Mouse (Mus musculus) intestine, embryonic 14.5 days (tissue): ENCODE results near the gene Arpc4. TPM values are rescaled to one million over a fixed set of nuclear protein-coding genes. Genes with fewer than 3 reads are reported as not detected.

Source experiments
- ATAC-seq: fragments of 200-750 bp; cut with Nextera tagmentation; replicated peaks from 2 replicates; pipeline ENCODE4 v1.8.0; 2017; ENCODE audit warnings: low read depth, moderate number of reproducible peaks, moderate TSS enrichment, moderate library complexity; ENCODE audit not compliant: low FRiP score, low TSS enrichment
- DNase-seq: peaks from one replicate; pipeline ENCODE4 v3.0.0-alpha.2; 2018; ENCODE audit warnings: low spot score
- H3K27ac ChIP-seq: fragments of 300-500 bp; sonication (generic); 2 replicates; pipeline ENCODE4 v1.5.1; 2014; ENCODE audit warnings: low read depth, mild to moderate bottlenecking, control low read depth
- H3K27me3 ChIP-seq: fragments of 300-500 bp; sonication (generic); replicated peaks from 2 replicates; pipeline ENCODE4 v1.6.1; 2014; ENCODE audit warnings: low read length, control low read depth; ENCODE audit not compliant: control insufficient read depth, insufficient read depth
- H3K36me3 ChIP-seq: fragments of 300-500 bp; sonication (generic); 2 replicates; pipeline ENCODE4 v1.6.1; 2014; ENCODE audit warnings: low read length, control low read depth; ENCODE audit not compliant: control insufficient read depth, insufficient read depth
- H3K4me1 ChIP-seq: fragments of 300-500 bp; sonication (generic); replicated peaks from 2 replicates; pipeline ENCODE4 v1.6.1; 2014; ENCODE audit warnings: low read length, control low read depth, mixed read lengths; ENCODE audit not compliant: control insufficient read depth, insufficient read depth
- H3K4me2 ChIP-seq: fragments of 300-500 bp; sonication (generic); 2 replicates; pipeline ENCODE4 v1.6.1; 2014; ENCODE audit warnings: low read length
- H3K4me3 ChIP-seq: fragments of 300-500 bp; sonication (generic); 2 replicates; pipeline ENCODE4 v1.5.1; 2014; ENCODE audit warnings: low read depth, low read length, control low read depth, mixed read lengths
- H3K9ac ChIP-seq: fragments of 300-500 bp; sonication (generic); 2 replicates; pipeline ENCODE4 v1.6.1; 2014; ENCODE audit warnings: mild to moderate bottlenecking, low read length
- H3K9me3 ChIP-seq: fragments of 300-500 bp; sonication (generic); 2 replicates; pipeline ENCODE4 v1.6.1; 2016; ENCODE audit warnings: low read length, control low read depth; ENCODE audit not compliant: control insufficient read depth
- WGBS: fragments of 180-500 bp; shearing (Covaris S2); extraction: QIAGEN DNeasy Blood & Tissue Kit; methylation state at CpG from one replicate; pipeline ENCODE4 v1.1.7; 2014; 5-methylcytosine and 5-hydroxymethylcytosine counted together
- polyA plus RNA-seq: library from polyadenylated mRNA; unstranded; fragments of >200 nt; fragmentation: Nextera tagmentation; extraction: Ambion mirVana; gene quantifications from 2 replicates; pipeline ENCODE4 v1.2.1, GENCODE M21; 2014

Arpc4 gene
- polyA plus RNA-seq, 1 experiment from 2014 or later = 221 TPM

DNA sequence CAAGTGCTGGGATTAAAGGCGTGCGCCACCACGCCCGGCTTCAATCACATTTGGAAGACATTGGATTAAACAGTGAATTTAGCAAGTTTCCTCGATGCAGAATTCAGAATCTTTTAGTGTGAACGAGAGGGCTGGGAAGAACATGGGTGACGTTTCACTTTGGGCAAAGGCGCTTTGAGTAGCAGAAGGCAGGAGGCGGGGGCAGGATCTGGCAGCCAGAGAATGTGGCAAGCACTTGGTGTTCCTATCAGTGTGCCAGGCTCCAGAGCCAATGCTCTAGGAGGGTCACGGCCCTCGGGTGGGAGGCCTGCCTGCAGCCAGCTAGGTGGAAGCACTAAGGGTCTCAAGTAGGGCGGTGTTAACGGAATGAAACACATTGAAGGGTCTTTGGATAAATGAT, 24.2 kb downstream of the Arpc4 start:
- H3K9me3 ChIP-seq = no peaks in the 10 kb centered on the region
- H3K4me1 ChIP-seq = no peaks in the 10 kb centered on the region
- ATAC-seq = no peak
- H3K9ac ChIP-seq = no peak overlapping the region
- H3K27me3 ChIP-seq = no peaks in the 10 kb centered on the region
- 87% methylated on average over 13 of the region's 13 CpGs for WGBS
- no peaks in the 10 kb centered on the region; the same call in 1 of the 2 replicates for H3K36me3 ChIP-seq
- H3K4me2 ChIP-seq = no peak overlapping the region
- no peak overlapping the region for H3K27ac ChIP-seq
- no peak overlapping the region for H3K4me3 ChIP-seq
- DNase-seq = no peak

- Histone ChIP-seq H3K4me2 (no peak overlapping the region), H3K9ac (no peak overlapping the region), H3K27ac (no peak overlapping the region), H3K4me1 (no peaks in the 10 kb centered on the region), H3K27me3 (no peaks in the 10 kb centered on the region), H3K36me3 (no peaks in the 10 kb centered on the region; the same call in 1 of the 2 replicates), H3K4me3 (no peak overlapping the region), H3K9me3 (no peaks in the 10 kb centered on the region)
- WGBS = 70% methylated on average over 12 of the region's 12 CpGs
- no peak for DNase-seq
- peak; percentile 67 for ATAC-seq
These were observed 26.9 kb downstream of the Arpc4 start for GRCm38 (mm10) chr6:113404649-113405448.

DNA sequence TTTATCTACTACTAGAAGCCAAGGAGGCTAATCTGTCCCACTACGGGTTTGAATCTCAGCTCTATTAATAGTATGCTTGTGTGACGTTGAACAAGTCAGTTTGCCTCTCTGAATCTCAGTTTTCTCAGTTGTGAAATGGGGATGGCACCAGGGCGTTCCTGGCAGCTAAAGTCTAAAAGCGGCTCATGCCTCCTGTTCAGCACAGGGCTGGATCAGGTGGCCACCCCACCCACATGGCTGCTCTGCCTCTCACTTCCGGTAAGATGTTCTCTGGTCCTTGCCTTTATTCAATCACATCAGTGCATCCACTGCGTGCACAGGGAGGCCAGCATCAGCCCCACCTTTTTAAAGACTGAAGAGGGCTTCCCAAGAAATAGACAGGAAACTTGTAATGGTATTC, 27.6 kb downstream of the Arpc4 start:
- Histone ChIP-seq H3K9ac (no peak overlapping the region), H3K4me3 (no peak overlapping the region), H3K27me3 (no peaks in the 10 kb centered on the region), H3K36me3 (no peaks in the 10 kb centered on the region; the same call in 1 of the 2 replicates), H3K4me1 (no peaks in the 10 kb centered on the region), H3K9me3 (no peaks in the 10 kb centered on the region), H3K27ac (no peak overlapping the region), H3K4me2 (no peak overlapping the region)
- ATAC-seq = no peak
- no peak for DNase-seq
- WGBS = 89% methylated on average over 6 of the region's 6 CpGs

DNA sequence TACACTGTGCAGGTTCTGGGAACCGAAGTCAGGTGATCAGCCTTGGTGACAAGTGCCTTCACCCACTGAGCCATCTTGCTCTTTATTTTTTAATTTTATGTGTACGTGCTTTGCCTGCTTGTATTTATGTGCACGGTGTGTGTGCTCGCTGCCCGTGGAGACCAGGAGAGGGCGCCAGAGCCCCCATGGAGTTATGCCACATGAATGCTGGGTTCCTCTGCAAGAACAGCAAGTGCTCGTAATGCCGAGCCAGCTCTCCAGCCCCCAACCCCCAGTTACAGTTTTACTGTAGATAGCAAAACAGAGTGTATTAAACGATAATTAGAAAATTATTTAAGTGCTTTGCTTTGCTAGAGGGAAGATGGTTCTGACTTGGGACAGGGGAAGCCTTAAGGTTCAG, 28.8 kb downstream of the Arpc4 start:
- H3K27ac ChIP-seq = no peak overlapping the region
- H3K36me3 ChIP-seq = no peaks in the 10 kb centered on the region; the same call in 1 of the 2 replicates
- H3K4me2 ChIP-seq = no peak overlapping the region
- ATAC-seq (no peak), DNase-seq (no peak)
- no peak overlapping the region for H3K4me3 ChIP-seq
- 73% methylated on average over 9 of the region's 9 CpGs for WGBS
- no peaks in the 10 kb centered on the region for H3K27me3 ChIP-seq
- H3K9ac ChIP-seq = no peak overlapping the region
- H3K4me1 ChIP-seq = no peaks in the 10 kb centered on the region
- H3K9me3 ChIP-seq = no peaks in the 10 kb centered on the region

DNA sequence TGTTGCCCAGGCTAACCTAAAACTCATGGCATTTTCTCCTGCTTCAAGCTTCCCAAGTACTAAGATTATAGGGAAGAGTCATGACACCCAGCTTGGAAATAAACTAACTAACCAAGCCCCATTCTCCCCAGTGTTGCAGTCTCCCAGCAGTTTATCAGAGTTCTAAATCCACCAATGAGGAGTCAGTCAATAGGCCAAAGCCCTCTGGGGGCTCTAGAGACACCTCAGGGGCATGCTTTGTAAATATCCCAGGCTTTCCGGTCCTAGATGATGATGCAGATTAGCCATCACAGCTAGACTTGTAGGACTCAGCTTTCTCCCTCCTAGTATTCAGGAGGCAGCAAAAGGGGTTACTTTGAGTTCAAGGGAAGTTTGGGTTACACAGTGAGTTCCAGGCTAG, 32.1 kb downstream of the Arpc4 start:
- Histone ChIP-seq H3K9me3 (no peaks in the 10 kb centered on the region), H3K36me3 (peaks cover 4% of the 10 kb centered on the region), H3K27me3 (no peaks in the 10 kb centered on the region), H3K4me1 (no peaks in the 10 kb centered on the region), H3K4me2 (no peak overlapping the region), H3K27ac (no peak overlapping the region), H3K4me3 (no peak overlapping the region), H3K9ac (no peak overlapping the region)
- DNase-seq (no peak), ATAC-seq (no peak)
- WGBS = 65% methylated on average over 1 of the region's 1 CpGs

- H3K4me3 ChIP-seq = no peak overlapping the region
- ATAC-seq (no peak), DNase-seq (no peak)
- no peaks in the 10 kb centered on the region for H3K9me3 ChIP-seq
- H3K9ac ChIP-seq = no peak overlapping the region
- H3K36me3 ChIP-seq = peaks cover 17% of the 10 kb centered on the region
- H3K4me1 ChIP-seq = no peaks in the 10 kb centered on the region
- no peak overlapping the region for H3K27ac ChIP-seq
- 90% methylated on average over 5 of the region's 5 CpGs for WGBS
- H3K4me2 ChIP-seq = no peak overlapping the region
- H3K27me3 ChIP-seq = no peaks in the 10 kb centered on the region
These were observed 38.5 kb downstream of the Arpc4 start for GRCm38 (mm10) chr6:113416416-113416815.

DNA sequence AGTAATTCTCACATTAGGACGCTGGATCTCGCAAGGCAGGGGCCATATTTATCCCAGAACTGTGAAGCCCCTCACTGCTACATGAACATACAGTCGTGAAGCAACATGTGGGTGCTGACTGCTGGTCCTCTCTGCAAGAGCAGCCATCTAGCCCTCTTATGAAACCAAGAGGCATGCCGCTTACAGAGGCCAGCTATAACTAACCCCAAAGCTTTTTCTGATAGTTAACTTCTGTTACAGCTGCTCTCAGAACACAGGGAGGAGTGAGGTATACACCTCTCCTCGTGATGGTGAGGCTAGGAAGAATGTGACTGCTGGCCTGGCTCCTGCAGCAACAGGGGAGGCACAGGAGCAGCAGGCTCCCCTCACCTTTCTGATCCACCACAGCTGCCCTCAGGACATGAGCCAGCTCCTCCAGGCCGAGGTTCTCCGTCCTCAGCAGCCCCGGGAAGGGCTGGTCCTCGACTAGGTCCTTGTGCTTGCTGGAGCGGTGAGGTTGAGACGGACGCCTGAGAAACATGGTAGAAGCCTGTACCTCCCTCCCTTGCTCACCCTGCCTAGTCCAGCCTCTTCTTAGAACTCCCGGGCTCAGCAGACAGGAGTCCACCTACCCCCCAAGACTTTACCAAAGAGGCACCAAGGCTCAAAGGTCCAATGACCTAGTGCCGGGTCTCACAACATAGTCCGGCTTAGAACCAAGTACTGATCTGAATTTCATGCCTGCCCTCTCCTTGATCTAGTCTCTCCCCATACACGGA, 40.7 kb downstream of the Arpc4 start:
- Histone ChIP-seq H3K36me3 (peaks cover 17% of the 10 kb centered on the region), H3K9me3 (no peaks in the 10 kb centered on the region), H3K27me3 (no peaks in the 10 kb centered on the region), H3K4me2 (peak overlapping the region; percentile 91), H3K4me3 (peak overlapping the region; percentile 68), H3K4me1 (no peaks in the 10 kb centered on the region), H3K27ac (no peak overlapping the region), H3K9ac (peak overlapping the region; percentile 69)
- 8% methylated on average over 16 of the region's 16 CpGs for WGBS
- ATAC-seq (peak; percentile 54), DNase-seq (no peak)

GRCm38 (mm10) chr6:113419199-113419587, 41.3 kb downstream of the Arpc4 start, which contains the start of gene Rpusd3:
Gene Rpusd3 (minus strand): TSS chr6:113419340.
- no peaks in the 10 kb centered on the region for H3K9me3 ChIP-seq
- ATAC-seq = peak; percentile 97
- WGBS = under 1% methylated on average over 25 of the region's 25 CpGs
- H3K4me2 ChIP-seq = peak within 1 kb of the TSS; percentile 91
- H3K4me1 ChIP-seq = no peaks in the 10 kb centered on the region
- peak within 1 kb of the TSS; percentile 69 for H3K9ac ChIP-seq
- no peak within 1 kb of the TSS for H3K27ac ChIP-seq
- peaks cover 17% of the 10 kb centered on the region for H3K36me3 ChIP-seq
- H3K27me3 ChIP-seq = no peaks in the 10 kb centered on the region
- H3K4me3 ChIP-seq = peak within 1 kb of the TSS; percentile 68
- peak; percentile 100 for DNase-seq
